Mouse (Mus musculus): Measurements from ENCODE around the gene Tbx6. TPM values are rescaled to one million over a fixed set of nuclear protein-coding genes. Genes with fewer than 3 reads are reported as not detected.
A peak's percentile ranks its signal among the peaks of the same experiment; 100 is the strongest.

The Tbx6 gene
- total and polyA plus RNA-seq, 2 experiments from 2014 or later, result 0.11 to 0.38 TPM

DNA sequence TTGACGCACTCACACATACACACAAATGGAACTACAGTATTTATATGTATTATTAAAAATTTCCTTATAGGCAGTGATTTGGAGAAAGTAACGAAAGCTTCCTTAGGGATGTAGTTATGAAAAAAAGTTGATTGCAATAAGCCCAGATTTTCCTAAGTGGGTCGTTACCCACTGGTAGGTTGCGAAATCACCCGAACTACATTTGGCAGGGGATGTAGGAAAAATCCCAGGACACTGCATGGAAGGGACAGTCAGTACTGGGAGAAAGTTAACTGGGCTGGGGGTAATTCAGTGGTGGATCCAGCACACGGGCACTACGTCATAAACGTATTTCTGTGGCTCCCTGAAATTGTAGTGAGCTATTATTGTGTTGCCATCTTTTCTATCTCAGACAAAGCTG, 35.2 kb downstream of the Tbx6 start:
- H3K27ac ChIP-seq (ENCODE audit: low read depth, low read length), result no peak overlapping the region
- H3K9me3 ChIP-seq (ENCODE audit: low read length), result no peaks in the 10 kb centered on the region
- H3K4me3 ChIP-seq (ENCODE audit: low read depth, low read length), result no peak overlapping the region
- no peaks in the 10 kb centered on the region for H3K36me3 ChIP-seq (ENCODE audit: insufficient read depth)
- ATAC-seq (no peak), DNase-seq (no peak)
- WGBS, result 83% methylated on average over 8 of the region's 8 CpGs
- H3K27me3 ChIP-seq (ENCODE audit: insufficient read depth, low read length), result no peaks in the 10 kb centered on the region
- H3K4me1 ChIP-seq (ENCODE audit: insufficient read depth), result no peaks in the 10 kb centered on the region
- H3K4me2 ChIP-seq (ENCODE audit: low read depth), result no peak overlapping the region
- no peak overlapping the region for H3K9ac ChIP-seq
- TF ChIP-seq CTCF (IDR thresholded peaks at IDR 0.05; ENCODE audit: low read depth), result no peak

DNA sequence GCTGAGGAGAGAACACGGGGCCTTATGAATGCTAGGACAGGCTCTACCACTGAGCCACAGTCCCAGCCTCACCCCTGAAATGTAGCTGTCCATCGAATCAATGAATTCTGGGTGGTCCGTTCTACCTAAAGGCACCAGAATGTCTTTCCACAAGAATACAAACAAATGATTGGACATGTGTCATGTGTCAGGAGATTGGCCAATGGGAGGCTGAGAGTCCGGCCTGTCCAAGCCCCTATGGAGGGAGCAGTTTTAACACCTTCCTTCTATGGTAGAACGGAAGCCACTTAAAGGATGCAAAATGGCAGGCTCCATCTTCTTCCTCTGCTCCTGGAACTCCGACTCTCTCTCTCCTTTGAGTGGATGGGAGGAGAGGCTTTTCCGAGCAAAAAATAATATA, 36.3 kb downstream of the Tbx6 start:
- Histone ChIP-seq H3K4me1 (ENCODE audit: insufficient read depth) (peaks cover 7% of the 10 kb centered on the region; the same call in 1 of the 2 replicates), H3K9me3 (ENCODE audit: low read length) (no peaks in the 10 kb centered on the region), H3K27ac (ENCODE audit: low read depth, low read length) (no peak overlapping the region), H3K4me3 (ENCODE audit: low read depth, low read length) (no peak overlapping the region), H3K9ac (no peak overlapping the region), H3K27me3 (ENCODE audit: insufficient read depth, low read length) (no peaks in the 10 kb centered on the region), H3K4me2 (ENCODE audit: low read depth) (no peak overlapping the region), H3K36me3 (ENCODE audit: insufficient read depth) (no peaks in the 10 kb centered on the region)
- DNase-seq (no peak), ATAC-seq (no peak)
- WGBS, result 87% methylated on average over 7 of the region's 7 CpGs
- TF ChIP-seq CTCF (IDR thresholded peaks at IDR 0.05; ENCODE audit: low read depth), result no peak

DNA sequence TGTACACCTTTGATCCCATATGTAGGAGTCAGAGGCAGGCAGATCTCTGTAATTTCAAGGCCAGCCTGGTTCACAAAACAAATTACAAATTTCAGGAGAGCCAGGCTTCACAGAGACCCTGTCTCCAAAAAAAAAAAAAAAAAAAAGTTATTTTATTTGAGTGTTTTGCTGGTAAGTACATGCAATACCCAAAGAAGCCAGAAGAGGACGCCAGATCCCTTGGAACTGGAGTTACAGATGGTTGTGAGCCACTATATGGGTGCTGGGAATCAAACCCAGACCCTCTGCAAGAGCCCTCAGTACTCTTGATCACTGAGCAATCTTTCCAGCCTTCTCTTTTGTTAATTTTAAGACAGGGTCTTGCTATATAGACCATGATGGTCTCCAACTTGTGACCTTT, 37.5 kb downstream of the Tbx6 start:
- peak; percentile 31 for TF ChIP-seq CTCF (IDR thresholded peaks at IDR 0.05; ENCODE audit: low read depth)
- ATAC-seq (no peak), DNase-seq (no peak)
- WGBS, result 45% methylated on average over 1 of the region's 1 CpGs
- Histone ChIP-seq H3K27ac (ENCODE audit: low read depth, low read length) (no peak overlapping the region), H3K27me3 (ENCODE audit: insufficient read depth, low read length) (no peaks in the 10 kb centered on the region), H3K9ac (no peak overlapping the region), H3K4me3 (ENCODE audit: low read depth, low read length) (no peak overlapping the region), H3K4me2 (ENCODE audit: low read depth) (no peak overlapping the region), H3K9me3 (ENCODE audit: low read length) (no peaks in the 10 kb centered on the region), H3K4me1 (ENCODE audit: insufficient read depth) (peaks cover 7% of the 10 kb centered on the region; the same call in 1 of the 2 replicates), H3K36me3 (ENCODE audit: insufficient read depth) (no peaks in the 10 kb centered on the region)

DNA sequence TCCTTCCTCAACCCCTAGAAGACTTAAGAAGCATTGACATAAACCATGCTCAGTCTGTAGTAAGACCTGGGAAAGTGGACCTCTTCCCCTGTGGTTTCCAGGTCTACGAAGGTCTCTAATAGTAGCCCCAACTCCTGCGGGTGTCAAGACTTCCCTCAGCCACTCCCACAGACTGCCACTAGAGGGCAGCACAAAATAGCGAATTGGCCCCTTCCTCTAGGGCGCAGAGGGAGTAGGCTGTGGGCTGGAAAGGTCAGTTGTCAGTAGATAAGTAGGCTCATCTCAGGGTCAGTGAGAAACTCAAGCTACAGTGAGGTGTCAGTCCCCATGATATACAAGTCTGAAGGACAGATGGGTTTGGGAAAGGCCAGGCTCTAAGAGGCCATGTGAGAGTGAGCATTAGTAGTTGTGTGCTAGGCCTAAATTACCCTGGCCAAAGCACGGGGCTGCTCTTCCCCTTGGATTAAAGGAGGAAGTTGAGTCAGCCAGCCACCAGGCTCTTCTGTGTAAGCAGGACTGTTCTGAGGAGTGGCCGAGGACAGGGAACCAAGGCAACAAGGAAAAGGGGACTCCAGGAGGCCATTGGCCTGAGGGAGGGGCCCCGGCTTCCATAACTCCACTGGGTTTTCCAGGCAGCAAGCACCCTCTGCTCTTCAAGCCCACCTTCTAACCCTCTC, 40.7 kb downstream of the Tbx6 start:
- DNase-seq, result peak; percentile 89
- Histone ChIP-seq H3K36me3 (ENCODE audit: insufficient read depth) (peaks cover 6% of the 10 kb centered on the region; the same call in 1 of the 2 replicates), H3K4me2 (ENCODE audit: low read depth) (peak overlapping the region; percentile 81), H3K4me3 (ENCODE audit: low read depth, low read length) (peak overlapping the region; percentile 88; the same call in 1 of the 2 replicates), H3K27me3 (ENCODE audit: insufficient read depth, low read length) (no peaks in the 10 kb centered on the region), H3K9ac (peak overlapping the region; percentile 87; the same call in 1 of the 2 replicates), H3K9me3 (ENCODE audit: low read length) (no peaks in the 10 kb centered on the region), H3K27ac (ENCODE audit: low read depth, low read length) (peak overlapping the region; percentile 84; the same call in 1 of the 2 replicates), H3K4me1 (ENCODE audit: insufficient read depth) (peaks cover 10% of the 10 kb centered on the region; the same call in 1 of the 2 replicates)
- peak; percentile 56 for ATAC-seq
- TF ChIP-seq CTCF (IDR thresholded peaks at IDR 0.05; ENCODE audit: low read depth), result peak; percentile 97
- WGBS, result 22% methylated on average over 7 of the region's 7 CpGs

DNA sequence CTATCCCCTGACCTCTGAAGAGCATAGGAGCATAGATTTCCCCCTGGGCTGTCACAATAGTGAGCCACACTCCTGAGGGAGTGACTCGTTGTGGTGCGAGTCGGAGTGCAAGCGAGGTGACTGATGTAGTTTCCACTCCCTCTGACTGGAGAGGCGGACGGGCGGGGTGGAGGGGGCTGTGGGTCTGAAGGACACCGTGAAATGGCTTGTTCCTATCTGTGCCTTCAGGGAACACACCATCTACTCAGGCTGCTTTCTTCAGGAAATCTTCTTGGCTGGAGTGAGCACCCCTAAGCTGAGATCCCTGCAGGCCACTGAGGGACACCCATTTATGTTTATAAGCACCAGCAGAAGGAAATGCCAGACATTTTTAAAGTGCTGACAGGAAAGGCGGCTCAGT, 41.5 kb downstream of the Tbx6 start:
- Histone ChIP-seq H3K4me3 (ENCODE audit: low read depth, low read length) (peak overlapping the region; percentile 88), H3K9ac (peak overlapping the region; percentile 87), H3K27me3 (ENCODE audit: insufficient read depth, low read length) (no peaks in the 10 kb centered on the region), H3K27ac (ENCODE audit: low read depth, low read length) (peak overlapping the region; percentile 84), H3K4me2 (ENCODE audit: low read depth) (peak overlapping the region; percentile 81), H3K36me3 (ENCODE audit: insufficient read depth) (peaks cover 12% of the 10 kb centered on the region; the same call in 1 of the 2 replicates), H3K4me1 (ENCODE audit: insufficient read depth) (peaks cover 10% of the 10 kb centered on the region; the same call in 1 of the 2 replicates), H3K9me3 (ENCODE audit: low read length) (no peaks in the 10 kb centered on the region)
- peak; percentile 15; the same call in 1 of the 2 replicates for ATAC-seq
- WGBS, result 18% methylated on average over 9 of the region's 9 CpGs
- TF ChIP-seq CTCF (IDR thresholded peaks at IDR 0.05; ENCODE audit: low read depth), result no peak
- DNase-seq, result peak; percentile 35

DNA sequence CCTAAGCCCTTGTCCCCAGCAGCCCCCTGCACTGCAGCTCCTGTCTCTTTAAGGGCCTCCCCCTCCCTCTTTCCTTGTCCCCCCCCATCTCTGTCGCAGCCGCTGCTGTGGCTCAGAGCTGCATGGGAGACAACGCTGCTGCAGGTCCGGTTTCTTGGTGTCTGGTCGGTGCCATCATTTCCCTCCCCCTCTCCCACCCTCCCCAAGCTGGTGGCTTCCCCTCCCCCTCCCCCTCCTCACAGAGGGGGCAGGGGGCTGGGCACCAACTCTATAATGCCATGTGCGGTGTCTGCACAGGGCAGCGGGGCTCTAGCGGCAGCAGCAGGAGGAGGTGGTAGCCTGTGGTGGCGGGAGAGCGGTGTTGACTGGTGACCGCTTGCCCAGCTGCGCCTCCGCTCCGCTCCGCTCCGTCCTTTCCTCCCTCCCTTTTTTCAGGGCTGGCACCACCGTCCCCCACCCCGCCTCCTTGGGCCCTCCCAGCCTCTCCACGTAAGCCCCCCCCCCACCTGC, 42.0 kb downstream of the Tbx6 start:
- H3K9me3 ChIP-seq (ENCODE audit: low read length), result no peaks in the 10 kb centered on the region
- peaks cover 12% of the 10 kb centered on the region; the same call in 1 of the 2 replicates for H3K36me3 ChIP-seq (ENCODE audit: insufficient read depth)
- peak overlapping the region; percentile 84 for H3K27ac ChIP-seq (ENCODE audit: low read depth, low read length)

DNA sequence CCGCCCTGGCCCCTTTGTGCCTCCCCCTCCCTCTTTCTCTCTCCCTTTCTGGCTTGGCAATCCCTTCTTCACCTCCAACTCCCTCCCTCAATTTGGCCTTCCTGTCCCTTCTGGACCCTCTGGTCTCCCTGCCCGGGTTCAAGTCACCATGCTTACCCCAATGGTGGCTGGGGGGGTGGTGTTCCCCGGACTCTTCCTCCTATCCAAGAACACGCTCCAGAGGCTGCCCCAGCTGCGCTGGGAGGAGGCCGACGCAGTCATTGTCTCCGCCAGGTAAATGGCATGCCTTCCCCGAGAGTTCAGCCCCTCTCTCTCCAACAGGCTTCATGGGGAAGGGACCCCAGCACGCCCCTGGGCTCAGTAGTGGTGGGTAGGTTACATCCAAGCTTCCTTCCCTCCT, 42.7 kb downstream of the Tbx6 start:
- WGBS, result 6% methylated on average over 10 of the region's 10 CpGs
- no peak for ATAC-seq

More for the DNA sequence above, 42.0 kb downstream of the Tbx6 start:
- H3K4me1 ChIP-seq (ENCODE audit: insufficient read depth), result peaks cover 10% of the 10 kb centered on the region; the same call in 1 of the 2 replicates
- DNase-seq (peak; percentile 73), ATAC-seq (peak; percentile 88)
- peak overlapping the region; percentile 81 for H3K4me2 ChIP-seq (ENCODE audit: low read depth)
- H3K9ac ChIP-seq, result peak overlapping the region; percentile 87
- peak overlapping the region; percentile 88 for H3K4me3 ChIP-seq (ENCODE audit: low read depth, low read length)
- 5% methylated on average over 15 of the region's 19 CpGs for WGBS
- no peaks in the 10 kb centered on the region for H3K27me3 ChIP-seq (ENCODE audit: insufficient read depth, low read length)
- TF ChIP-seq CTCF (IDR thresholded peaks at IDR 0.05; ENCODE audit: low read depth), result no peak

More for the DNA sequence above, 42.7 kb downstream of the Tbx6 start:
- Histone ChIP-seq H3K36me3 (ENCODE audit: insufficient read depth) (peaks cover 19% of the 10 kb centered on the region), H3K4me1 (ENCODE audit: insufficient read depth) (peaks cover 10% of the 10 kb centered on the region; the same call in 1 of the 2 replicates), H3K4me2 (ENCODE audit: low read depth) (peak overlapping the region; percentile 81), H3K27me3 (ENCODE audit: insufficient read depth, low read length) (no peaks in the 10 kb centered on the region), H3K4me3 (ENCODE audit: low read depth, low read length) (peak overlapping the region; percentile 88), H3K9ac (peak overlapping the region; percentile 87), H3K9me3 (ENCODE audit: low read length) (no peaks in the 10 kb centered on the region), H3K27ac (ENCODE audit: low read depth, low read length) (peak overlapping the region; percentile 84; the same call in 1 of the 2 replicates)
- no peak for TF ChIP-seq CTCF (IDR thresholded peaks at IDR 0.05; ENCODE audit: low read depth)
- DNase-seq, result peak; percentile 39
